Mouse (Mus musculus) hematopoietic stem cell, adult 5-6 weeks (primary cell): ENCODE data around the gene Zfp410. TPM values are rescaled to one million over a fixed set of nuclear protein-coding genes. Genes with fewer than 3 reads are reported as not detected.

ENCODE experiments used
- ATAC-seq, 2 experiments: fragments of 125-278 bp in 1 of 2; replicated peaks in 1 of 2; 2 replicates each; pipeline ENCODE4 v1.8.0; 2016 to 2017; ENCODE audit warnings: inconsistent platforms in 2 of 2, mild to moderate bottlenecking in 2 of 2, moderate number of reproducible peaks in 2 of 2, low read depth in 1 of 2, moderate TSS enrichment in 1 of 2; ENCODE audit not compliant: low FRiP score in 2 of 2, poor library complexity in 2 of 2, severe bottlenecking in 2 of 2, insufficient read depth in 1 of 2, low TSS enrichment in 1 of 2
- total RNA-seq: library from RNA; stranded (forward); fragments of 172-1452, 232-1000 nt; gene quantifications from 2 replicates; pipeline ENCODE4 v1.2.3, GENCODE M21; 2017

Gene Zfp410
- total RNA-seq, 1 experiment from 2014 or later, result 37.7 TPM

DNA sequence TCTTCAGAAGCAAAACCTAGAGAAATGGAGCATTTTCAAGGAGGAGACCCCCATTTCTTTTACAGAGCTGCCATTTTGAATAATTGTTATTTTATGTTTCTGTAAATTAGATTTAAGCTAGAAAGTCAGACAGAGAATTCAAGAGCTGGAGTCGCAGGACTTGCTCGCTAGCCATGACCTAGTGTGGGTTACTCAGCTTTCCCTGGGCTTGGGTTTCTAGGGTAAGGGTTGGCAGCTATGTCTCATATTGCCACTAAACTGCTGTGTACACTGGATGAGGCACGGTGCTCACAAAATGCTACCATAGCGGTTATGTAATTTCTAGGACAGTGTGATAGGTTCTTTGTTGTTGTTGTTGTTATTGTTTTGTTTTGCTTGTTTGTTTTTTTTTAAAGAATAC is 76.0 kb downstream of the Zfp410 start:
- no peak for ATAC-seq

Other genes with a start within 250 kb of the Zfp410 start
- not detected in 2 replicates for gene Acot5, start 247.5 kb upstream of the Zfp410 start, total RNA-seq
- 2.8 and 3.4 TPM in 2 replicates for gene Acot6, start 216.2 kb upstream of the Zfp410 start, total RNA-seq
- 2.9 and 3.7 TPM in 2 replicates for gene Dnal1, start 202.5 kb upstream of the Zfp410 start, total RNA-seq
- gene Pnma1, start 168.4 kb upstream of the Zfp410 start, total RNA-seq, result 0.94 and 2.0 TPM in 2 replicates
- gene Elmsan1, start 98.0 kb upstream of the Zfp410 start, total RNA-seq, result 19.9 and 22.3 TPM in 2 replicates
- gene Ptgr2, start 31.6 kb upstream of the Zfp410 start, total RNA-seq, result 70.7 and 79.0 TPM in 2 replicates
- gene Coq6, start 44.8 kb downstream of the Zfp410 start, total RNA-seq, result 9.5 and 30.1 TPM in 2 replicates
- gene Fam161b, start 45.0 kb downstream of the Zfp410 start, total RNA-seq, result 1.3 and 2.3 TPM in 2 replicates
- 44.0 and 58.7 TPM in 2 replicates for gene Entpd5, start 92.2 kb downstream of the Zfp410 start, total RNA-seq
- 6.3 and 6.6 TPM in 2 replicates for gene Bbof1, start 92.2 kb downstream of the Zfp410 start, total RNA-seq
- gene Rnf113a2, start 100.3 kb downstream of the Zfp410 start, total RNA-seq, result 36.1 and 45.4 TPM in 2 replicates
- gene Aldh6a1, start 134.2 kb downstream of the Zfp410 start, total RNA-seq, result 20.3 and 22.3 TPM in 2 replicates
- 26.6 and 35.2 TPM in 2 replicates for gene Lin52, start 134.6 kb downstream of the Zfp410 start, total RNA-seq